Mouse (Mus musculus) CH12.LX (cell line): ENCODE measurements around the gene Ppp4r4.

Experiments used
- CTCF ChIP-seq, 2 experiments: IDR thresholded peaks in 1 of 2; conservative IDR thresholded peaks in 1 of 2; 2 replicates each; pipeline ENCODE4 v1.5.1; 2011 to 2012; ENCODE audit warnings: low read depth in 2 of 2, low read length in 2 of 2, improper control_type of control experiment in 1 of 2, inconsistent platforms in 1 of 2, mild to moderate bottlenecking in 1 of 2, moderate library complexity in 1 of 2
- ELF1 ChIP-seq: IDR thresholded peaks from 2 replicates; pipeline ENCODE4 v1.6.1; 2014; ENCODE audit warnings: low read depth, mild to moderate bottlenecking, inconsistent platforms, low read length, improper control_type of control experiment
- IRF4 ChIP-seq: IDR thresholded peaks from 2 replicates; pipeline ENCODE4 v1.6.1; 2014; ENCODE audit warnings: low read depth, mild to moderate bottlenecking, inconsistent platforms, low read length, improper control_type of control experiment
- JUN ChIP-seq: IDR thresholded peaks from 2 replicates; pipeline ENCODE4 v1.6.1; 2011; ENCODE audit warnings: low read depth, mild to moderate bottlenecking, low read length, improper control_type of control experiment, moderate library complexity; ENCODE audit not compliant: insufficient read depth
- MEF2A ChIP-seq: IDR thresholded peaks from 2 replicates; pipeline ENCODE4 v1.6.1; 2014; ENCODE audit warnings: low read depth, mild to moderate bottlenecking, inconsistent platforms, low read length, improper control_type of control experiment, borderline replicate concordance
- POLR2A ChIP-seq: IDR thresholded peaks from 2 replicates; pipeline ENCODE4 v1.6.1; 2011; ENCODE audit warnings: low read depth, mild to moderate bottlenecking, improper control_type of control experiment, low read length
- TCF12 ChIP-seq: IDR thresholded peaks from 2 replicates; pipeline ENCODE4 v1.6.1; 2014; ENCODE audit warnings: low read depth, mild to moderate bottlenecking, inconsistent platforms, low read length, improper control_type of control experiment
- USF2 ChIP-seq: conservative IDR thresholded peaks from 2 replicates; pipeline ENCODE4 v1.6.1; 2011; ENCODE audit warnings: low read depth, low read length, improper control_type of control experiment

DNA sequence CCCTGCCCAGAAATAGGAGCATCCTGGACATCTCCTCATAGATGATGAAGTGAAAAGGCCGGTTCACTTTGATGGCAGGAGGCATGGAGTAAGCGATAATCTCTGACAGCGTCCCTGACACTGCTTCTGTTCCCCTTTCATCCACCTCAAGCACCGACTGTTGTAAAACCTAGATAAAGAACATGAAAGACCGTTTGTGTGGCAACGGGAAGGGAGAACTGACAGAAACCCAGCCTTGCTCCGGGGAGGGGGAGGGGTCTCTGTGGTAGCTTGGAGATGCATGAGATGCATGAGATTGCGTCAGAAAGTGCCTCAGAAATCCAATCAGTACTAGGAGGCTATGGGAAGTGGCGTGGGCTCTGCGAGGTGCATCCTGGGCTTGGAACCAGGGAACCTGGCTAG, 84.8 kb downstream of the Ppp4r4 start:
- TF ChIP-seq POLR2A: no peak
- no peak for TF ChIP-seq USF2
- TF ChIP-seq MEF2A: no peak
- no peak for TF ChIP-seq ELF1
- no peak for TF ChIP-seq IRF4
- no peak for TF ChIP-seq JUN
- no peak for TF ChIP-seq CTCF (conservative IDR thresholded peaks at IDR 0.05 in 1 of 2, IDR thresholded peaks at IDR 0.05 in 1 of 2; ENCODE audit: low read depth in 2 of 2, low read length in 2 of 2)
- TF ChIP-seq TCF12: no peak
